Mouse (Mus musculus): ENCODE data around the gene Traf3.

- TF ChIP-seq CTCF (IDR thresholded peaks at IDR 0.05; ENCODE audit: insufficient read depth, low read length) (no peak), POLR2A (IDR thresholded peaks at IDR 0.05; ENCODE audit: borderline replicate concordance, extremely low read depth, low read depth, low read length) (no peak)
Measured at GRCm38 (mm10) chr12:111178772-111179171, 12.6 kb downstream of the Traf3 start.

All from lung, adult 2 months (tissue).